Mouse (Mus musculus) megakaryocyte, embryonic 14.5 days (primary cell): Measurements from ENCODE around the gene Pde4a. TPM values are rescaled to one million over a fixed set of nuclear protein-coding genes. Genes with fewer than 3 reads are reported as not detected.

Experiments
- H3K27me3 ChIP-seq: replicated peaks from 2 replicates; pipeline ENCODE3; 2012; ENCODE audit warnings: inconsistent platforms
- H3K36me3 ChIP-seq: replicated peaks from 2 replicates; pipeline ENCODE3; 2012; ENCODE audit warnings: low read length, inconsistent platforms, mixed read lengths
- H3K4me1 ChIP-seq: 2 replicates; pipeline ENCODE4 v1.6.1; 2012; ENCODE audit warnings: inconsistent platforms
- H3K4me3 ChIP-seq: replicated peaks from 2 replicates; pipeline ENCODE3; 2012; ENCODE audit warnings: moderate library complexity, mild to moderate bottlenecking, inconsistent platforms
- H3K9me3 ChIP-seq: 2 replicates; pipeline ENCODE4 v1.6.1; 2012; ENCODE audit warnings: inconsistent platforms
- FLI1 ChIP-seq: IDR thresholded peaks from 2 replicates; pipeline ENCODE4 v1.6.1; 2012; ENCODE audit warnings: low read length, inconsistent platforms, mixed read lengths
- GATA1 ChIP-seq: IDR thresholded peaks from 3 replicates; pipeline ENCODE4 v1.6.1; 2012; ENCODE audit warnings: mixed read lengths, low read length, inconsistent platforms, borderline replicate concordance
- polyA plus RNA-seq: library from polyadenylated mRNA; stranded (reverse); fragments of >175 nt; gene quantifications from 2 replicates; pipeline ENCODE4 v1.2.3, GENCODE M21; 2012; ENCODE audit warnings: low replicate concordance; ENCODE audit not compliant: insufficient read depth

The Pde4a gene
- polyA plus RNA-seq, 1 experiment, result 8.2 TPM

DNA sequence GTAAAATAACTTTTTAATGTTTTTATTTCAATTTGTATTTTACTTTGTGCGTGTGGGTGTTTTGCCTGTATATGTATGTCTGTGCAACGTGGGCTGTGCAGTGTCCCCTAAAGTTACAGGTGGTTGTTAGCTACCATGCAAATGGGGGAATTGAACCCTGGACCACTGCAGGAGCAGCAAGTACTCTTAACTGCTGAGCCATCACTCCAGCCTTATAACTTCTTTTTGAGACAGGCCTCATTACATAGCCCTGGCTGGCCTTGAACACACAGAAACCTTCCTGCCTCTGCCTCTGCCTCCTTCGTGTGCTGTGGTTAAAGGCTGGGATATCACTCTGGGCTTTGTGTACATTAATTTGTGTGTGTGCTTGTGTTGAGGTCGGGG, 73.9 kb downstream of the Pde4a start:
- peaks cover 23% of the 10 kb centered on the region for H3K36me3 ChIP-seq
- peak overlapping the region; percentile 98 for H3K4me3 ChIP-seq
- H3K27me3 ChIP-seq, result peaks cover 25% of the 10 kb centered on the region
- peaks cover 68% of the 10 kb centered on the region for H3K4me1 ChIP-seq
- peaks cover 12% of the 10 kb centered on the region; the same call in 1 of the 2 replicates for H3K9me3 ChIP-seq
- TF ChIP-seq FLI1 (no peak), GATA1 (no peak)

DNA sequence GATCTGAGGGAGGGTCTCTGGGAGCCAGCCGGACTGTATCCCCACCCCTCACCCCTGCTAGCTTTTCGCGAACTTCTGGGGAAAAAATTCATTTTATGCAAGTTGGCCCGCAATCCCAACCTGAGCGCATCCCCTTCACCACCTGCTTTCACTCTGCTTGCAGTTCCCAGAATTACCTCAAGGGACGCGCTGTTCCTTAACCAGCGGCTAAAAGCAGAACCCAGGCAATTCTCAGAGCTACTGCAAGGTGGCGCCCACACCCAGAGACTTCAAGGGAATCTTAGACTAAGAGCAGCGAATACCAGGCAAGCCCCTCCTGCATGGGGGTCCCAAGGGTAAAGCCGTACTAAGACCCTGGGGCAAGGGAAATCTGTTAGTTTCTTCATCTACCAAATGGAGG, 75.8 kb downstream of the Pde4a start:
- Histone ChIP-seq H3K36me3 (peaks cover 6% of the 10 kb centered on the region), H3K9me3 (peaks cover 12% of the 10 kb centered on the region; the same call in 1 of the 2 replicates), H3K4me1 (peaks cover 63% of the 10 kb centered on the region), H3K4me3 (no peak overlapping the region), H3K27me3 (peaks cover 42% of the 10 kb centered on the region)
- TF ChIP-seq GATA1, result no peak
- no peak for TF ChIP-seq FLI1

DNA sequence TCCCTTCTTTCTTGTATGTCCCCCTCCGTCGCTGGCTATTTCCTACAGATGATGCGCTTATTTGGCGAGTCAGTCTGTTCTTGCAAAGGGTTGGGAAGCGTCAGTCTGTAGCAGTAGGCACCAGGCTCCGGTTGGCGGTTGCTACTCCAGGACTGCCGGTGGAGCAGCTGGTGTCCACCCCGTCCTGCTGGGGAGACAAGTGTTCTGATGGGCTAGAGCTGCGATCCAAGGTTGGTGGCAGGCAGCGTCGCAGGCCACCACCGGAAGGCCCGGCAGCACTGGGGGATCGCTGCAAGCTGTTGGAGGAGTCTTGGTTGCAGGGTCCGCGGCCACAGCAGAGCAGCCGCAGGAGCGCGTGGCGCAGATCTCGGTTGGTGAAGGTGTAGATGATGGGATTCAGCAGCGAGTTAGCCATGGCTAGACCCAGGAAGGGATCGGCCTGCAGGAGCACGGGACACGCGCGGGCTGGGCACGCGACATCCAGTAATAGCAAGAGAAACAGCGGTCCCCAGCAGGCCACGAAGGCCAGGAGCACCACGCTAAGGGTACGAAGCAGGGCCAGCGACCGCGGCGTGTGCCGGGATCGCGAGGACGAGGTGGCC, 78.4 kb downstream of the Pde4a start:
- H3K4me1 ChIP-seq, result peaks cover 58% of the 10 kb centered on the region
- peak overlapping the region; percentile 93 for H3K4me3 ChIP-seq
- H3K27me3 ChIP-seq, result peaks cover 63% of the 10 kb centered on the region

GRCm38 (mm10) chr9:21244428-21245112, 79.1 kb downstream of the Pde4a start:
- H3K9me3 ChIP-seq, result peaks cover 12% of the 10 kb centered on the region; the same call in 1 of the 2 replicates
- H3K36me3 ChIP-seq, result no peaks in the 10 kb centered on the region
- TF ChIP-seq GATA1, result no peak
- TF ChIP-seq FLI1, result no peak
- H3K27me3 ChIP-seq, result peaks cover 69% of the 10 kb centered on the region
- peaks cover 54% of the 10 kb centered on the region for H3K4me1 ChIP-seq
- H3K4me3 ChIP-seq, result peak overlapping the region; percentile 93

More for the DNA sequence above, 78.4 kb downstream of the Pde4a start:
- H3K36me3 ChIP-seq, result no peaks in the 10 kb centered on the region
- H3K9me3 ChIP-seq, result peaks cover 12% of the 10 kb centered on the region; the same call in 1 of the 2 replicates
- TF ChIP-seq FLI1 (no peak), GATA1 (no peak)

DNA sequence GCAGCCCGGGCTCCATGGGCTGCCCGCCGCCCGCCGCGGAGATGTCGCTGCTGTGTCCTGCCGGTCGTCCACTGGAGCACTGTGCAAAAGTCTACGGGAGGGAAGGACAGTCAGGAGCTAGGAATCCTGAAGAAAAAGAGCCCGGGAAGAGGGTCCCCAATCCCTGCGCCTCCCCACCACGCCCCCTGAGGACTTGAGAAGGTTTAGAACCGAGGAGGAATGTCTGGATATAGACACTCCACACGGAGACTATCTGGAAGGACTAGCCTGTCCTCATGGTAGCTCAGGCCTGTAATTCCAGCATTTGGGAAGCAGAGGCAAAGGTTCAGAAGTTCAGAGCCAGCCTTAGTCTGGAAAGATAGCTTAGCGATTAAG, 79.6 kb downstream of the Pde4a start:
- Histone ChIP-seq H3K4me3 (peak overlapping the region; percentile 93), H3K36me3 (no peaks in the 10 kb centered on the region), H3K4me1 (peaks cover 55% of the 10 kb centered on the region), H3K27me3 (peaks cover 74% of the 10 kb centered on the region), H3K9me3 (peaks cover 12% of the 10 kb centered on the region; the same call in 1 of the 2 replicates)
- TF ChIP-seq FLI1 (no peak), GATA1 (no peak)

- TF ChIP-seq FLI1, result no peak
- TF ChIP-seq GATA1, result no peak
- Histone ChIP-seq H3K27me3 (peaks cover 86% of the 10 kb centered on the region), H3K36me3 (no peaks in the 10 kb centered on the region), H3K4me3 (no peak overlapping the region), H3K4me1 (peaks cover 50% of the 10 kb centered on the region), H3K9me3 (peaks cover 12% of the 10 kb centered on the region; the same call in 1 of the 2 replicates)
These were observed 80.8 kb downstream of the Pde4a start for GRCm38 (mm10) chr9:21246342-21246741.

- TF ChIP-seq GATA1 (no peak), FLI1 (no peak)
- peak within 1 kb of the TSS; percentile 83 for H3K4me3 ChIP-seq
- peaks cover 43% of the 10 kb centered on the region for H3K4me1 ChIP-seq
- H3K36me3 ChIP-seq, result no peaks in the 10 kb centered on the region
- H3K9me3 ChIP-seq, result peaks cover 6% of the 10 kb centered on the region; the same call in 1 of the 2 replicates
- peaks cover 92% of the 10 kb centered on the region for H3K27me3 ChIP-seq
These were observed 82.8 kb downstream of the Pde4a start, which contains the start of gene S1pr5 for GRCm38 (mm10) chr9:21248326-21248725. Gene S1pr5 (minus strand): TSS chr9:21248443.

GRCm38 (mm10) chr9:21249629-21250508, 84.4 kb downstream of the Pde4a start:
- Histone ChIP-seq H3K4me1 (peaks cover 29% of the 10 kb centered on the region), H3K4me3 (no peak overlapping the region), H3K36me3 (no peaks in the 10 kb centered on the region), H3K9me3 (no peaks in the 10 kb centered on the region), H3K27me3 (peaks cover 83% of the 10 kb centered on the region)
- TF ChIP-seq GATA1 (no peak), FLI1 (no peak)

DNA sequence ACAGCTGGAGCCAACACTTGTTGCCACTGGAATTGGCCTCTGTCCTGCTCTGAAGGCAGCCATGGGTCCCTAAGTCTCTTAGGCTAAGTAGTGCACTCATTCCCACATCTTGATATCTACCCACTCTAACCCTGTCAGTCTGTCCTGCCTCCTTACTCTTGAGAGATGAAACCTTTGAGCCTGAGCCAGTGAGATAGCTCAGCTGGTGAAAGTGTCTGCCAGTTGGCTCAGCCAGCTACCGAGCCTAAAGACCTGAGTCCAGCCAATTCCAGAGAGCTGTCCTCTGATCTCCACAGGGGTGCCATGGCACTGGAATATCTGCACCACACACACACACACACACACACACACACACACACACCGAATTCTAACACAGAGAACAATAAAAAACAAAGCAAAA, 85.0 kb downstream of the Pde4a start:
- no peaks in the 10 kb centered on the region for H3K9me3 ChIP-seq
- no peak for TF ChIP-seq FLI1
- no peak for TF ChIP-seq GATA1
- H3K27me3 ChIP-seq, result peaks cover 76% of the 10 kb centered on the region
- H3K4me1 ChIP-seq, result peaks cover 24% of the 10 kb centered on the region
- H3K36me3 ChIP-seq, result no peaks in the 10 kb centered on the region
- H3K4me3 ChIP-seq, result no peak overlapping the region
